ENCODE assay signal across 30 mouse cellular contexts in the genomic region with DNA sequence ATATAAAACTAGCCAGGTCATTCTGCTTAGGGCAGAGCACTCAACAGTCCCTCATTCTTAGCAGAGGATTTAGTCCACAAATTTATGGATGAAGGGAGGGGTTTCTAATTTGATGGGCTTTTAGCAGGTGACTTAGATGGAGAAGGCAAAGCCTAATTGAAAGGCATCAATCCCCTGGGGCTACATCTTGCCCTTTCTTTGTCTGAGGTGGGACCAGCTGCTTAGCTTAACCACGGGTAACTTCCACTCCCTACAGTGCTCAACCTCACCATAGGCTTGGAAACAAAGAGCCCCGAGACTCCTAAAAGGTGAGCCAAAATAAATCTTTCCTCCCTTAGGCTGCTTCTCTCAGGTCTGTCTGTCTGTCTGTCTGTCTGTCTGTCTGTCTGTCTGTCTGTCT.
DNase-seq lines count a peak whose midpoint lies in the region; ATAC-seq and TF ChIP-seq lines count a peak whose summit lies in the region.
"Had no signal": no experiment of that assay in that cellular context is flagged by ENCODE, and none has a peak within 500 bp of the region (broad histone marks: within the 10 kb centered on the region; RNA-seq: fewer than 3 reads in every experiment).

No protein-coding gene starts in this region.

- TF ChIP-seq POLR2A in lung, adult 2 months (IDR thresholded peaks at IDR 0.05; ENCODE audit: borderline replicate concordance, extremely low read depth, low read depth, low read length) = no peak

- peaks cover 10% of the 10 kb centered on the region for H3K4me1 ChIP-seq in intestine, embryonic 14.5 days (replicated peaks; ENCODE audit: control insufficient read depth, insufficient read depth, low read length)
- H3K4me1 ChIP-seq in intestine, embryonic 16.5 days (ENCODE audit: control insufficient read depth, insufficient read depth, low read length) = peaks cover 10% of the 10 kb centered on the region
- H3K4me1 ChIP-seq in lung, adult 2 months (ENCODE audit: control insufficient read depth, insufficient read depth, low read length) = peaks cover 5% of the 10 kb centered on the region
- H3K4me1 ChIP-seq: embryonic facial prominence, embryonic 12.5 days had no signal

- TF ChIP-seq CTCF in lung, adult 2 months (IDR thresholded peaks at IDR 0.05; ENCODE audit: insufficient read depth, low read length) = no peak

- no peak overlapping the region for H3K4me2 ChIP-seq in intestine, embryonic 14.5 days (ENCODE audit: low read length)
- H3K4me2 ChIP-seq in intestine, embryonic 16.5 days (ENCODE audit: low read depth, low read length) = no peak overlapping the region
- H3K4me2 ChIP-seq: embryonic facial prominence, embryonic 12.5 days; embryonic facial prominence, embryonic 15.5 days; heart, embryonic 13.5 days; hindbrain, embryonic 14.5 days had no signal

- no peak for ATAC-seq in intestine, embryonic 14.5 days (replicated peaks; ENCODE audit: low FRiP score, low TSS enrichment, low read depth)
- no peak for ATAC-seq in intestine, embryonic 16.5 days
- ATAC-seq: forebrain, embryonic 14.5 days; forebrain, postnatal 0 days; hindbrain, postnatal 0 days; inflammation-experienced regulatory T-cells, adult 6 months; Patski had no signal

- no peaks in the 10 kb centered on the region for H3K36me3 ChIP-seq in intestine, embryonic 14.5 days (ENCODE audit: control insufficient read depth, insufficient read depth, low read length)
- no peaks in the 10 kb centered on the region for H3K36me3 ChIP-seq in intestine, embryonic 16.5 days (ENCODE audit: control insufficient read depth, insufficient read depth, low read length)
- H3K36me3 ChIP-seq: embryonic facial prominence, embryonic 12.5 days; embryonic facial prominence, embryonic 15.5 days; G1E; heart, embryonic 13.5 days had no signal

- no peaks in the 10 kb centered on the region; the same call in 1 of the 2 replicates for H3K9me3 ChIP-seq in intestine, embryonic 14.5 days (ENCODE audit: control insufficient read depth, low read length)
- H3K9me3 ChIP-seq in intestine, embryonic 16.5 days (ENCODE audit: control insufficient read depth, low read length) = no peaks in the 10 kb centered on the region
- H3K9me3 ChIP-seq: embryonic facial prominence, embryonic 15.5 days had no signal

- H3K27me3 ChIP-seq in intestine, embryonic 14.5 days (replicated peaks; ENCODE audit: control insufficient read depth, insufficient read depth, low read length) = no peaks in the 10 kb centered on the region
- H3K27me3 ChIP-seq in intestine, embryonic 16.5 days (replicated peaks; ENCODE audit: control insufficient read depth, insufficient read depth, low read length) = no peaks in the 10 kb centered on the region
- H3K27me3 ChIP-seq: CH12.LX; embryonic facial prominence, embryonic 12.5 days; embryonic facial prominence, embryonic 15.5 days; heart, embryonic 13.5 days; Patski had no signal

- DNase-seq in intestine, embryonic 14.5 days (ENCODE audit: low spot score) = peak; percentile 21
- DNase-seq in ES-CJ7 (ENCODE audit: low read depth, low spot score) = peak; percentile 93
- peak; percentile 46 for DNase-seq in WW6 (ENCODE audit: low read depth, low spot score)
- DNase-seq in right cerebral cortex, postnatal 14 days = no peak
- no peak for DNase-seq in lung, adult 2 months
- DNase-seq: adrenal gland, postnatal 10 days; adrenal gland, postnatal 36 days; B cell, adult 2 months; cerebellum, adult 18-20 months; cerebellum, adult 9-10 months; cerebellum, postnatal 14 days; forebrain, postnatal 0 days; gastrocnemius, adult 2 months; gastrocnemius, postnatal 14 days; heart, adult 18-20 months; heart, postnatal 14 days; heart, postnatal 4 days; kidney, adult 11 months had no signal

- WGBS in intestine, embryonic 14.5 days = 66% methylated on average over 2 of the region's 2 CpGs
- WGBS in intestine, embryonic 16.5 days = 83% methylated on average over 2 of the region's 2 CpGs
- 71% methylated on average over 2 of the region's 2 CpGs for WGBS in lung, adult 2 months

- no peak overlapping the region for H3K4me3 ChIP-seq in intestine, embryonic 14.5 days (ENCODE audit: low read depth, low read length)
- no peak overlapping the region for H3K4me3 ChIP-seq in intestine, embryonic 16.5 days (ENCODE audit: low read length)
- no peak overlapping the region for H3K4me3 ChIP-seq in lung, adult 2 months (replicated peaks; ENCODE audit: extremely low read depth, low read depth, low read length)
- H3K4me3 ChIP-seq: embryonic facial prominence, embryonic 12.5 days; embryonic facial prominence, embryonic 15.5 days; gastrocnemius, adult 2 months; heart, embryonic 10.5 days; heart, embryonic 13.5 days had no signal

- no peak overlapping the region for H3K9ac ChIP-seq in intestine, embryonic 14.5 days (ENCODE audit: low read length)
- H3K9ac ChIP-seq in intestine, embryonic 16.5 days (ENCODE audit: low read depth, low read length) = no peak overlapping the region
- H3K9ac ChIP-seq: embryonic facial prominence, embryonic 12.5 days; embryonic facial prominence, embryonic 15.5 days; forebrain, postnatal 0 days; heart, embryonic 13.5 days; hindbrain, embryonic 14.5 days had no signal

- H3K27ac ChIP-seq in intestine, embryonic 14.5 days (ENCODE audit: low read depth) = no peak overlapping the region
- H3K27ac ChIP-seq in intestine, embryonic 16.5 days (ENCODE audit: low read length) = no peak overlapping the region
- H3K27ac ChIP-seq: embryonic facial prominence, embryonic 12.5 days; embryonic facial prominence, embryonic 15.5 days; gastrocnemius, adult 2 months; heart, embryonic 10.5 days; heart, embryonic 13.5 days; hindbrain, embryonic 14.5 days; hindbrain, postnatal 0 days had no signal

Comparison
In these comparisons a context has a peak if more than half of its experiments do, and no peak if none do; other contexts are left out.
1. DNase-seq: peak in intestine, embryonic 14.5 days (single experiment), ES-CJ7 (single experiment) and WW6 (single experiment); none in right cerebral cortex, postnatal 14 days (single experiment) and lung, adult 2 months (single experiment).